Mouse (Mus musculus): ENCODE data around the gene Ctnnal1.

Gene Ctnnal1

DNA sequence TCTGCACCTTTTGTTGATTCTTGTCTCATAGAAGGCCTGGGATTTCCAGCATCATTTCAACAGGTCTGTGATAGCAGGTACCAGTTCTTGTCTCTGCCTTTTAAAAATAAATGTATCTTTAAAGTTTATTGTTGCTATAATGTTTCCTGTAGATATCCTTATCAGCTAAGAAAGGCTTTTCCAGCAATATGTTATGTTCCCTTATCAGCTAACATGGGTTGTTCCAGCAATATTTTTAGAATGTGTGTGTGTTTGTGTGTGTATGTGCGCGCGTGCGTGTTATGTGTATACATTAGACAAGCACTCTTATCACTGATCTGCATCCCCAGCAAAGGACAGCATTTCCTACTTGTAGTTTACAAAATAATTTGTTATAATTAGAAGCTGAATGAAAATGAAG, 3.4 kb downstream of the Ctnnal1 start:
- in situ Hi-C loops (cut with MboI, MseI) = no loop called here

DNA sequence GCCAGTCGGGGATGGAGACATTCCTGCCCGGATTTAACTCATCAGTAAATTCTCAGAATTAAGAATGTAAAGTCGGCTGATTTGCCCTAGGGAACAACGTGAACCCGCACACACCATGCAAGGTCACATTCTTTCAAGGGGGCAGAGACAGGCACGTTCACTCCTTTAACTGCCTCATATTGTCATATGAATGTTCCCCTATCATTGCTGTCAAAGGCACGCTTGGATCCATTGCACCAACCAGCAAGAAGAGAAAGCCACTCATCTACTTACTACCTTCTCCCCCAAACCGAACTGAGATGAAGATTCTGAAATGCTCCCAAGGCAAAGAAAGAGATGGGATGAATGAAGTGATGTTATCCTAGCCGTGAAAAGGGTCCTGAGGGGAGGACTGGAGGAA, 6.3 kb downstream of the Ctnnal1 start:
- in situ Hi-C loops (cut with MboI, MseI) = no loop called here

DNA sequence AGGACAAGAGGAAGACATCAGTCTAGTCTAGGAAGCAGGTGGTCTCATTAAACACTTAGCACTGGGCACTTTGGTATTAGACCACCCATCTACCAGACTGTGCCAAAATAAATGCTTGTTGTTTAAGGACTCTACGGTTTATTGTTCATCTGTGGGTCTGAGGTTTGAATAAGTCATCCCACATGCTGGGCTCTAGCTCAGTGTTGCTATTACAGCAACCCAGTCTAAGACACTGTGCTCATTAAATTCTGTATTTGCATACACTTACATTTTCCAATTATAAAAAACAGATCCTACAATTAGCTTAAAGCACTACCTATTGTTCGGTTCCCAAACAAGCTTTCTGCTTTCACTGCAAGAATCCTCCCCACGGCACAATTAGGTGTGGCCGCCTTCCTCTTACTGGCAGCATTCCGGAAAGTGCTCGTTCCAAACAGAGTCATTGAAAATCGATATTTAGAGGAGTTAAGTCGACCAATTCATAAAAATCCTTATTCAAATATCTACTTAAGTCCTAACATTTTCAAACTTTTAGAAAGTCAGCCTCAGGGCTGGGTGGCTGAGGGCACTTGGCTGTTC, 8.5 kb downstream of the Ctnnal1 start:
- in situ Hi-C loops (cut with MboI, MseI) = no loop called here

DNA sequence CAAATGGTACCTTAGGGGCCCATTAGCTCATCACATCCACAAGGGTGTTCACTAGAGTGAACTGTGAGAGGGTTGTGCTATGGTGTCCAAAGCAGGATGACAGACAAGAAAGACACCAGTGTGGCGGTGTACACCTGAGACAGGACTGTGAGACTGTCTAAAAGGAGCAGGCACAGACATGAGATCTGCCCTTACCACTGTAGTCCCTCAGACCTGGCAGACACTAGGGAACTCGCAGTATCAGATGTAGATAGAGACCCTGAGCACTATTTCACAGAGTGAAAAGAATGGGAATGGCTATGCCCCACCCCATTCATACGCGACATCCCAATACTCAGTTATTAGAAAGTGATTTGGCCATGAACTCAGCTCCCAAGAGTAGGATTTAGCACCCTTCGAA, 9.1 kb downstream of the Ctnnal1 start:
- in situ Hi-C loops (cut with MboI, MseI) = no loop called here

DNA sequence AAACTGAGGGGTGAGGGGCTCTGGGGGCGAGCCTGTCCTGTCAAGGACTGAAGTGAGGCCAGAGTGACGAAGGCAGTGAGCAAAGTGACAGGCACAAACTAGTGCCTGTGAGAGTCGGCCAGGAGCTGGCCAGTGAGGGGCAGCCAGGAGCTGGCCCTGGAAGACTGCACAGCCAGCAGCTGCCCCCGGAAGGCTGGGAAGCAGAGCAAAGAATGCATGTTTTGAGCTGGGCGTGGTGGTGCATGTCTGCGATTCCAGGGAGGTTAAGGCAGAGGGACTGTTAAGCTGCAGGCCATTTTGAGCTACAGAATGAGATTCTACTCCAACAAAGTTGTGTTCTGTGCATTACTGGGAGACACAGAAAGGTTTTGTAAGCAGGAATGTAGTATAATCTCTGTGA, 14.3 kb downstream of the Ctnnal1 start:
- in situ Hi-C loops (cut with MboI, MseI) = no loop called here

DNA sequence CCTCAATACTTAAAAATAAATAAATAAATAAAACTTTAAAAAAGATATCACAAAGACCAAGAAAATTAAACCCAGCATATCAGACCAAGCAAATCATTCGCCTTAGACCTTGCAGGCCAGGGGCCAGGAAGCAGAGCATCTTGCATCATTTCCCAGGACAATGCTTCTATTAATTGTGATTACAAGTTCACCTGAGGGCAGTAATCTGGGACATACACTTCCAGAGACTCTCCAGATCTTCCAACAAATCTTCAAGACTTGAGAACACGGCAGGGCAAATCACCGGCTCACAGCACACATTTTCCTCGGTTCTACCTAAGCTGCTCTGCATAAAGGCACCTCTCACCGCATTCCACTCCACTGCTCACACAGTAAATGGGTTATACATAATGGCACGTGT, 16.9 kb downstream of the Ctnnal1 start:
- in situ Hi-C loops (cut with MboI, MseI) = no loop called here

DNA sequence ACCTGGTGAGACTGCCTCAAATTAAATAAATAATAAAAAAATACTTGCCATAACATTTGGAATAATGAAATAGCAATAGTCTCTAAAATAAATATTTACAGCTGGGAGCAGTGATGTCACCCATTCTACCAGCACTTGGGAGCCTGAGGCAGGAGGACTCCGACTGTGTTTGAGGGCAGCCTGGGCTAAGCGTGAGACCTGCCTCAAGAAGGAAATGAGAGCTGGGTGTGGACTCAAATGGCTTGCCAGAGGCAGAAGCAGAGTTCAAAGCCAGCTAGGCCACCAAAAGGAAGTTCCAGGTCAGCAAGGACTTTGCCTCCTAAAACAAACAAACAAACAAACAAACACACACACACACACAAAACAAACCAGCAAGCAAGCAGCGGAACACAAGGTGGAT, 17.6 kb downstream of the Ctnnal1 start:
- in situ Hi-C loops (cut with MboI, MseI) = no loop called here

DNA sequence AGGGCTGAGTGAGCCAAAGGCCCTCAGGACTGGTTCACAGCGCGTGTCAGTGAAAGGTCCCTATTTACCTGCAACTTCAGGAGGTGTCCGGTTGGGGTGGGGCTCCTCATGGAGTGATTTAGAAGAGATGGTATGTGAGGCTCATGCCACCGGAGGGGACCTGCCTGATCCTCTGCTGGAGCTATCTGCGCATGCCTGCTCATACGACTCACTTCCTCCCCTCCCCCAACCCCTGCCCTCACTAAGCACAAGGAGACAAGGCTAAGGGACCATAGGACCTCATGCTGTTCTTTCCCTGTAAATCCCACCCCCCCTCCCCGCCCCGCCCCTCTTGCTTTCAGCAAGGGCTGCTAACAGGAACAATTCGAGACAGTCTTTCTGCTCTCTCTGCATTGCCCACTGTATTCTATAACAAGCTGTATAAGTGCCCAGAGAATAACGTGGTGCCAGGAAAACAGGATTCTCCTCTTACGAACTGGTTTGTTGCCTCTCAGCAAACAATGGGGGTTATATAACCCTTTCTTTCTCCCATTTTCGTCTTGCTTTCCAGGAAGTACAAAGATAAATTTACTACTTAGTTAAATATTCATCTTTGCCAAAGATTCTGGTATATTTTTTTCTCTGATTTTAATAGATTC, 19.0 kb downstream of the Ctnnal1 start:
- in situ Hi-C loops (cut with MboI, MseI) = no loop called here

DNA sequence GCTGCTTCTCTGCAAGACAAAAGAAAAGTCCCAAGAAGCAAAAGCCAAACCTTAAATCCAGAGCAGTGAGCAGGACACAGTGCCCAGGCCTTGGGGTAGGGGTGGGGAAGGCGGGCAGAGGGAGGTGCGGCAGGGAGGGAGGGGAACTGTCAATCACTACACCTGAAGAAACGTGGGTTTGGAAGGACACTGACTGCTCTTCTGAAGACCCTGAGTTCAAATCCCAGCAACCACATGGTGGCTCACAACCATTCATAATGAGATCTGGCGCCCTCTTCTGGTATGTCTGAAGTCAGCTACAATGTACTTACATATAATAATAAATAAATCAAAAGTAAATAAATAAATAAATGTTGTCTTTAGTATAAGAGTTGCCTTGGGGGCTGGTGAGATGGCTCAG, 20.1 kb downstream of the Ctnnal1 start:
- in situ Hi-C loops (cut with MboI, MseI) = no loop called here

DNA sequence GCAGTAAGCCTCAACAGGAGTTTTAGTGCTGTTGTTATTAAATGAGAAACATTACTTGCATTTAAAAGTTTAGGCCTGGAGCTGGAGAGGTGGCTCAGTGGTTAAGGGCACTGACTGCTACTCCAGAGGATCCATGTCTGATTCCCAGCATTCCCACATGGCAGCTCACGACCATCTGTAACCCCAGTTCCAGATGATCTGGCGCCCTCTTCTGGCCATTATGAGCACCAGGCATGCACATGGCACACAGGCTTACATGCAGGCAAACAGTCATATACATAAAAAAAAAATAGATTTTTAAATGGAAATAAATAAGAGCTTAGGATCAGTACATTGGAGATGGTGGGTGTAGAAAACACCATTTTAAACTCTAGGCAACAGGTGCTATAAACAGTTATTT, 21.0 kb downstream of the Ctnnal1 start:
- in situ Hi-C loops (cut with MboI, MseI) = no loop called here

DNA sequence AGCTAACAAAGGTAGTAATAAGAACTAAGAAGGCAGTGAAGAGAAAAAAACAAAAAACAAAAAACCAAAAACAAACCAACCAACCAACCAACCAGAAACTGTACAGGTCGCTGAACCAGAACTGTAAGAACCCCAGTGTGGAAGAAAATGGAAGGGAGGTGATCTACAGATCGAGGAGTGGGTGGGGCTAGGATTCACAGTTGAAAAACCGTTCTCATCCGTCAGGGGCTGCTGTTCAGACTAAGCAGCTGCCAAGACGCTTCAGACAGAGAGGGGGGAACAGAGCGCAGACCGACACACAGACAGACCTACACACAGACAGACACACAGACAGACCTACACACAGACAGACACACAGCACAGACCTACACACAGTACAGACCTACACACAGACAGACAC, 22.5 kb downstream of the Ctnnal1 start:
- in situ Hi-C loops (cut with MboI, MseI) = no loop called here

DNA sequence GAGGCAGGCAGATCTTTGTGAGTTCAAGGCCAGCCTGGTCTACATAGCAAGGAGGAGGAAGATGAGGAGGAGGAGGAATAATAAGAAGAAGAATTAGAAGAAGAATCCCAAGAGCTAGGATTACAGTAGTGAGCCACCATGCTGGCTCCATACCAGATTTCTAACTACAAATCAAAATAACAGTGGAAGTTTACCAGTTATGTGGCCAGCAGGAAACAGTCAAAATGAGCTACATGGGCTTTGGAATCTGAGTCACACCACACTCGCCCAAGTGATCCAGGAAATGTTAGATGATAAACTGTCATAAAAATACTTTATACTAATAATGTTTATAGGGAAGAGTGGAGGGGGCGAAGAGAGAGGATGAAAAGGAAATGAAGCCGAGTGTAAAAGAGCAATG, 24.7 kb downstream of the Ctnnal1 start:
- in situ Hi-C loops (cut with MboI, MseI) = no loop called here

DNA sequence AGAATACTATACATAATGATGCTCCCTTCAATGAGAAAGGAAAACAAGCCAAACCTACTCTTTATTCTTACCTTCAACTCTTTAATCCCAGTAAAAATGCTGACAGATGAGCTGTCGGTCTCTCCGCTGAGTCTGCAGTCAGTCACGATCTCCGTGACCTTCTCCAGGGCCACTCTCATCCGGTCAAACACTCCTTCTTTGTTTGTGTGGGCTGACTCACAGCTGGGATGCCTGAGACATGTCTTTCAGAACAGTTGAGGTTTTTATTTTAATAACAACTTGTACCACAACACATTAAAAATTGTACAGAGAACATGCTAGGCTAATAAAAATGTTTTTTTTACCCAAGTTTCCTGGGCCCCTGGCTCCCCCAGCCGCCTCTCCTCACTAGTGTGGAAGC, 27.3 kb downstream of the Ctnnal1 start:
- in situ Hi-C loops (cut with MboI, MseI) = no loop called here

DNA sequence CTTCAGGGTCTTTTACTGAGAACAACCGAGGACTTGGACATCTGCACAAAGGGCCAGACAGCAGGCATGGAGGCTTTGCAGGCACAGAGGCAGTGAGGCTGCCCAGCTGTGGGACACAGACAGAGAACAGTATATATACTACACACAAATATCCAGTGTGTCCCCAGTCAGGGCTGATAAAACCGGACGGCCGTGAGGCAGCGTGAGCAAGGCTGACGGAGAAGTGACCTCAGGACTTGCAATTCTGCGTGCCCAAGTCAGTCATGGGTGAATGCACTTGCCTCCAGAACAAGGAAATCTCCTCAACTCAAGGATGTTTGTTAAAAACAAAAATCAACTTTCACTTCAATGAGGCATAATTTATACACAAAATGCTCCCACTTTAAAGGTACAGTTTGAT, 33.0 kb downstream of the Ctnnal1 start:
- in situ Hi-C loops (cut with MboI, MseI) = no loop called here

DNA sequence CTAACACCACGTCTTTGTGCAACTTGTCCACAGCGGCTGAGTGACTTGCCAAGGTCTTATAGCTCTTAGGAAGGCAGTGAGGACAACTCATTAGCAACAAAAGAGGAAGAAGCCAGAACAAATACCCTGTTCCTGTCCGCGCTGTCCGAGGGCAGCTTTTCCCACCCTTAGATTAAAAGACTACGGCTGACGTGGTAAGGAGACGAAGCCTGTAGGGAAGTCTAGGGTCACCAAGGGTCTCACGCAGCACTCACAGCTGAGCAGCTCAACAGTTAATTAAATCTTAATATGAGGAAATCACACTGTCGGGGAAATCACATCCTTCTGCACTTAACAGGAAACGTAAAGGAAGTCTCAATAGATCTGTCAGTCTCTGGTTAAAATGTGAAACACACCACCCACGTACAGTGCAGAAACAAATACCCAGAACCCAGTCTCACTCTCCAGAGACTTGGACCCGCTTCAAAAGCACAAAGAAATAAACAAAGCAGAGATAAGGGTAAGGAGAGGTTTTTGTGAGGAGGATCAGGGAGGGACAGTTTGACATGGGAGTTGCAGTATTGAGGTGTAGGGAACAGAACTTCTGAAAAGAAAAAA, 33.9 kb downstream of the Ctnnal1 start:
- in situ Hi-C loops (cut with MboI, MseI) = no loop called here

DNA sequence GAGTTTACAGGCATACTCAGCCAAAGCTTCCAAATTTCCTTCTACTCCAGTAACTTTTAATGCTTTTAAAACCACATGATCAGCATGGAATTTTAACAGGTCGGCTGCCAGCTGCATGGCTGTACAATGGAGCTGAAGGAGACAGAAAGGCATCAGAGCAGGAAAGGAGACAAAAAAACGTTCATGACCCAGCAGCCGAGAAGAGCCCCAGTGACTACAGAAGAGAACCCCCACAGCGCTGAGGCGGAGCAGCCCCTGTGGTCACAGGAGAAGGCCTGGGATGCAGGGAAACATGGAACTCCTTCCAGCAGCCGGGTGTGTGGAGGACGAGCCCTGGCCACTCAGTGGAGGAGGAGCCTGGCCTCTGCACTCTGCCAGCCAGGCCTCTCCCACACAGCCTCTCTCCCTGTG, 35.5 kb downstream of the Ctnnal1 start:
- in situ Hi-C loops (cut with MboI, MseI) = no loop called here

DNA sequence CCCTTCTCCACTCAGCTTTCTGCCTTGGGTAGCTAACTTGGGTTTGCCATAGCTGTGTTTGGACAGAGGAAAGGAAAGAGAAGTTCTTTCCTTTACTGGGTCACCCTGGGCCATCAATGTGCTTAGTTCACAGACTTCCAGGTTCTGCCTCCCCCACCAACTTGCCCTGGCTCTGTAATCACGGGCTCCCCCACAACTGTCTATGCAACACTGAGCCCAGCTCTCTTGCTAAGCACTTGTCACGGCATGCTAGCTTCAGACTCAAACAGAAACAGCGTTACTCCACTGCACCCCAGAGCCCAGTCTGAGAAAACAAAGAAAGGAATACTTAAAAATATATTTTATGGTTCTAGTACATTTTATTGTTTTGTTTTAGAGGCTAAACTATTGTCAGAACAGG, 36.1 kb downstream of the Ctnnal1 start:
- in situ Hi-C loops (cut with MboI, MseI) = no loop called here

DNA sequence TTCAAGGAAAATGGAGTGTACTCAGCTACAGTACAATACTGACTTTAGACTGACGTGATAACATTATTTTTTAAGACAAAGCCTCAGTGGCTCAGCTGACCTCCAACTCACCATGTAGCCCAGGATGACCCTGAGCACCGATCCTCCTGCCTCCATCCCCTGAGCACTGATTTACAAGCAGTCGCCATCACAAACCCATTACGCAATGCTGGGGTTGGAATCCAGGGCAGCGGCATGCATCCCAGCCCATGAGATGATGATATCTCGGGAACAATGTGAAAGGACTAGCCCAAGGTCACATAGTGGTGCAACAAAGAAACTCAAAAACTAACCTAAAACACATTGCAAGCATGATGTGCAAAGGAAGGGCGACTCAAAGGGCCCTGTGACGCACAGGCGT, 40.8 kb downstream of the Ctnnal1 start:
- in situ Hi-C loops (cut with MboI, MseI) = no loop called here

DNA sequence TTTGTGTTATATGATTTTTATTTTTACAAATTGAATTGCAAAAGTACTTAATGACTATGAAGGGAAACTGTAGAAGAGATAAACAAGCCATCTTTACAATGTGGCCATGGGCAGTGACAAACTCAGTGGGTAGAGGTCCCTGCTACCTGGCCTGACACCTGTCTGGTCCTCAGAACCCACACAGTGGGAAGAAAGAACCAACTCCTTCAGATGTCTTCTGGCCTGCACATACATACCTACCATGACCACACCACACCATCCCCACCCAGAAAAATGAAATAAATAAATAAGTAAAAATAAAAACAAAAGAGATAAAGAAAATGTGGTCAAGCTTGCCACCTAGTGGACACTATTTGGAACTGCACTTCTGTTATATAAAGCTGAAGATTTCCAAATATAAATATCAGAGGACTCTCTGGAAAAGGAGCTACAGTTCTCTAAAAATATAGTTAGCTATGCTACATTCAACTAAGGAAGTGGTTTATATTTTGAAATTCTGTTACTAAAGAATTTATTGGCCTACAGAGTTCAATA, 44.9 kb downstream of the Ctnnal1 start:
- in situ Hi-C loops (cut with MboI, MseI) = no loop called here

DNA sequence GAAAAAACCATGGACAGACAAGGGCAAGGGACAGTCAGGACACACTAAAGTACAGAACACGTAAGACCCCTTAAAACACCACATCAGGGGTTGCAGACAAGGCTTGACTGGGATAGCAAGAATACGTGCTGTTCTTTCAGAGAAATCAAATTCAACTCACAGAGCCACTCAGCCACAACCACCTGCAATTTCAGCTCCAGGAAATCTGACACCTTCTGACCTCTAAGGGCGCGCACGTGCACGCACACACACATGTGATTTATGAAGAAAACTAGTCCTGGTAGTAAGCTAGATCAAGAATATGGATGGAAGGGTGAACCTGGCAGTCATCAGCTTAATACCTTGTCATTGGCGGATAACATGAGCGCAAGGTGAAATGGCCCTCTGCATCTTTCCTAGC, 49.9 kb downstream of the Ctnnal1 start:
- in situ Hi-C loops (cut with MboI, MseI) = no loop called here

DNA sequence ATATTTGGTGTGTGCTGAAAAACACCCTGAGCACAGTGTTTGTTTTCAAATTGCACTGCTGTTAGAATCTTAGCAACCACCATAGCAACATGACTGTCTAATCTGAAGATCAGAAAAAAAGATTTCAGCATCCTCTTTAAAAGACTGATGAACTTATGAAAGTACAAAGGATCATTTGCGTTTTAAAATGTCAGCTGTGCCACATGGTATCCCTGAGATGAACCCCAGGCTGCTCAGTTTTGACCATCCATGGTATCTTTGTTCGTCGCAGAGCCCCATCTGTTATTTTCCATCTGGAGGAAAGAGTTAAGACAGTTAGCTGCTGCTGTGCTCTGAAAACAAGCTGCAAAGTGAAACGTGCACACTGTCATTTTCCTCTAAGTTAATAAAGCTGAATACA, 52.9 kb downstream of the Ctnnal1 start:
- in situ Hi-C loops (cut with MboI, MseI) = no loop called here

DNA sequence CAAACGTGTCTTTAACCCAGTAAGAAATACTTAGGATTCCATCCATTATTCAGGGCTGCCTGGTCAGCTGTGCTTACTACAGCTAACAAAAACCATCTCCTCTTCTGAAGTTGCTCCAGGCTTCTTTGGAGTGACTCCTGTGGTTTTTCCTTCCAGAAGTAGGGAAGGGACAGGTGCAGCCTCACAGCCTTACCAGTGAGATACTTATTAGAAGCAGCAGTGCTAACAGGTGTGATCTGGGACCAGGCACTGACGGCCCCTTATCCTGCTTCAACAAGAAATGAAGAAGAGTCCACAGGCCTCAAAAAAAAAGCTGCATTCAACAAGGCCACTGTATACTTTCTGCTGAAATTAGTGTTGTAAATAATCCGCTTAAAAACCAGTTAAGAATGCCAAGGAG, 53.3 kb downstream of the Ctnnal1 start:
- in situ Hi-C loops (cut with MboI, MseI) = no loop called here

DNA sequence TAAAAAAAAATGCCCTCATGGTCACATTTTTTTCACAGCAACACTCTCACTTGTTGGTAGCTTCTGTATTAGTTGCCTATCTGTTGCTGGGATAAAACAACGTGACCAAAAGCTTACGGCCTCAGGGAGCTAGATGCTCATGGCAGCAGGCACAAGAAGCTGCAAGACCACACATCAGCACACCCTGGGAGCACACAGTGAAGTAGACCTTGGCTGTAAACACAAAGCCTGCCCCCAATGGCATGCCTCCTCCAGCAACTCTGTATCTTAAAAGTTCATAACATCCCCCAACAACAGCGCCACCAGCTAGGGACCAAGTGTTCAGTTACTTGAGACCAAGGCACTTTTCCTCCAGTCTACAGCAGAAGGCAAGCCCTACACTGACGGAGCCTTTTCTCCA, 55.9 kb downstream of the Ctnnal1 start:
- in situ Hi-C loops (cut with MboI, MseI) = no loop called here
